Mouse (Mus musculus) kidney, adult 9 months (tissue): ENCODE results near the gene Med13l.

Source experiments
- DNase-seq: peaks from one replicate; pipeline ENCODE4 v3.0.0; 2022

The Med13l gene

GRCm38 (mm10) chr5:118558841-118559240 lies 1.6 kb upstream of the Med13l start:
- no peak for DNase-seq

GRCm38 (mm10) chr5:118559584-118560384 lies 695 bp upstream of the Med13l start:
- DNase-seq, result peak; percentile 70

- DNase-seq, result peak; percentile 33
Observed at GRCm38 (mm10) chr5:118561086-118561987, 858 bp downstream of the Med13l start.

- no peak for DNase-seq
Observed at GRCm38 (mm10) chr5:118562206-118562605, 1.7 kb downstream of the Med13l start.

GRCm38 (mm10) chr5:118563590-118563989 lies 3.1 kb downstream of the Med13l start:
- DNase-seq, result no peak

DNA sequence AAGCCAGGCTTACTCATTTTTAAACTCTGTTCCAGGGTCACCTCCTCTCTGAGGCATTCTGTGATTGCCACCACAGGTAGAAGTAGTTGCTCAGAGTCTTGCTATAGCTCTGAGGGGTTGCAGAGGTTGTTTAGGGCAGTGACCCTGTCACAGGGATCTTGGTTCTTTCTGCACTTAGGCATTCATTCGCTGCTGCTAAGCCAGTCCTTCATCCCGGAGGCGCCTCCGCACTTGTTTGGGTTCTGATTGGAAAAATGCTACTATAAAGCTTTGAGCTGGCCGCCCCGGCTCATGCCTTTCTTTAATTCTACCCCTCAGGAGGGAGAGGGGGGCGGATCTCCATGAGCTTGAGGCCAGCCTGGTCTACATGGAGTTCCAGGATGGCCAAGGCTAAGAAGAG lies 6.9 kb downstream of the Med13l start:
- no peak for DNase-seq

DNA sequence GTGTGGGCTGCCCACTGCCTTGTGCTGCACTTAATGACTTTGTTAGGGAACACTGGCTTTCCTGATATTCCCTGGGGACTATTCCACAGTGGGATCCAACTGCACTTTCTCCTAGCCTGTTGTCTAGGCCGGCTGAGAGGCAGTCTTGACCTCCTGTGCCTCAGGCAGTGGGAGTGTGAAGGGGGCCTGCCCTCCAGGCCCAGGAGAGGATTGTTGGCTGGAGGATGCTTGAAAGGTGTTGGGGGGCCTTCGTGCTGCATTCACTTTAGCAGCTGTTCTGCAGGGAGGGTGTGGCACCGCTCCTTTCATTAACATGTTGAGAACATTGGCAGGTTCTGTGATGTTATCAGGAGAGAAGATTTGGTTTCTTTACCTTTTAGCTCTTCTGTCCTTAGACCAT lies 8.5 kb downstream of the Med13l start:
- no peak for DNase-seq

DNA sequence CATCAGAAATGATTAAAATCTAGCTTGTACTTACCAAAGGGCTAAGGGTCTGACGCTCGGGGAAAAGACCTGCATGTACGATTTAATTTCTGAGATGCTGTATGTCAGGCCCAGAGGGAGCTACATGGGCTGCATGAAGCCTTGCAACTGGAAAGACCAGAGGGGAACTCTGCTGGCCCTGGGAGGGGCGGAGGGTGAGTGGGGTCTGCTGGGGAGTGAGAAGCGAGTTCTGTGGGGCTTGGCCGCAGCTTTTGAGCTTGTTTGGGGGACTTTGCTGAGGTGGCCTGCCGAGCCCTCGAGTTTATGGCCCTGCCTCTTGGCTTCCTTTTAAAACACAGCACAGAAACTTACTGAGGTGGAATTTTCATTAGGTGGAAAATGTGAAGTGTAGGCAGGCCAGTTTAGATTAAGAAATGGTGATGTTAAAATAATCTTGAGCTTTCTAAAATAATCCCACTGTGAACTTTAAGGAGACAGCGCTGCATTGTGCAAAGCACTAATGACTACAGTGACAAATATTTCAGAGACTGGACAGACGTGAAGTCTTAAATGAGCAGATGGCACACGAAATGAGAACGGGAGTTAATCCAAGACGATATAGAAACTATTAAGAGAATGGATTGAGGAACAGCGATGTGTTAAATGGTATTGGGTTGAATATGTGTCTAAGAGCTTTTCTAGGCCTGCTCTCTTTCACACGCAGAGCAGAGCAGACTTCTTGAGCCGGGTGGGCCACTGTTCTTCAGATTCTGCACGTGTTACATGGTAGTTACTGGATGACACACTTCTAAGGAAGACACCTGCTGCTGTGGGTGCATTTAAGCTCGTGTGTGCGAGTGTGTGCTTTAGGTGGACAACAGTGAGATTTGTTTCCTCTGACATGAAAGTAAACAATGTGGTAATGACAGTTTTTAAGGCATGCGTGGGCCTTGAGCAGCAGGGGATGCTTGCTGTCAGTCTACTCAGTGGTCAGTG lies 9.4 kb downstream of the Med13l start:
- no peak for DNase-seq

DNA sequence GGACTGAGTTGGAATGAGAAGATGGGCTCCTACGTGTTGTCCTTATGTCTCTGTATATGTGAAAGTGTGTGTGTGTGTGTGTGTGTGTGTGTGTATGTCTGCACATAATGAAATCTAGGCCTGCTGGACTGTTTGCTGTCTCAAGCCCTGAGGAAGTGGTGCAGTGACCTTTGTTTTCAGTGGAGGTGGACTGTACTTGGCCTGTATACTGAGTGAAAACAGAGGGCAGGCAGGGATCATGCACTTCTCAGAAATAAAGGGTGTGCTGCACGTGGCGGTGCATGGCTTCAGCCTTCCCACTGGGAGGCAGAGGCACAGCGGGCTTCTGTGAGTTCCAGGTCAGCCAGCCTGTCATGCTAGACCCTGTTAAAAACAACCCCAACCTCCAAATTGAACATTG lies 11.0 kb downstream of the Med13l start:
- DNase-seq, result peak; percentile 69

DNA sequence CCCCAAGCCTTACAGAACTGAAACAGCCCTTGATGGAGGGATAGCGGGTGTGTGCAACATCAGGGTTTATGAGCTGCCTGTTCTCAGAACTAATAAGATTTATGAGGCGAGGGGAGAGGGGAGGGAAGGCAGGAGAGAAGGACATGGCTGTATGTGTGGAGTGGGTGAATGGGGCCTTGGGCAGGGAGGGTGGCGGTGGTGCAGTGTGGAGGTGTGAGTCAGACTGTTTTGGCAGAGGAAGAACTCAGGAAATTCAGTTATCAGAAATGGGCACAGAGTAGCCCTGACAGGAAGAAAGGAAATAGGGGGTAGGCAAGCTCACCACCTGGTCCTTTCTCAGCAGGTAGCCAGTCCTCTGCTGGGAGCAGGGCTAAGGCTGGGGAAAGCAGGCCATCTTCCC lies 13.8 kb downstream of the Med13l start:
- no peak for DNase-seq

DNA sequence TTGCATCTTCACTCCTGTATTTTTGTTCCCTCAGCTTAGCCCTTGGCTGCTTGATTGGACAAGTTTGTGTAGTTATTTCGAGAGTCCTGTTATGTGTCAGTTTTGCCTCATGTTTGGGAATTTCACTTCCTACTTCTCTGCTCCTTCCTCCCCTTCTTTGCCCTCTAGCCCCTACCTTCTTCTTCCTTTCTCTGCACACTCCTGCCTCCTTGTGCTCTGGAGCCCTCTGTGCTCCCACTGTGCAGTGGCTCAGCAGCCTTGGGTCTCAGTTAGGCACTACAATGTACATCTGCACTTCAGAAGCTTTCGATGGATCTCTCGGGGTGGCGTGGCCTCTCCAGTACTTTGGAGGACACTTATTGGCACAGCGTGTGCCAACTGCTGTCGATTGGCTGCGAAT lies 14.5 kb downstream of the Med13l start:
- DNase-seq, result no peak

- no peak for DNase-seq
Observed at GRCm38 (mm10) chr5:118575909-118576308, 15.4 kb downstream of the Med13l start.

GRCm38 (mm10) chr5:118576731-118577130 lies 16.3 kb downstream of the Med13l start:
- DNase-seq, result no peak

DNA sequence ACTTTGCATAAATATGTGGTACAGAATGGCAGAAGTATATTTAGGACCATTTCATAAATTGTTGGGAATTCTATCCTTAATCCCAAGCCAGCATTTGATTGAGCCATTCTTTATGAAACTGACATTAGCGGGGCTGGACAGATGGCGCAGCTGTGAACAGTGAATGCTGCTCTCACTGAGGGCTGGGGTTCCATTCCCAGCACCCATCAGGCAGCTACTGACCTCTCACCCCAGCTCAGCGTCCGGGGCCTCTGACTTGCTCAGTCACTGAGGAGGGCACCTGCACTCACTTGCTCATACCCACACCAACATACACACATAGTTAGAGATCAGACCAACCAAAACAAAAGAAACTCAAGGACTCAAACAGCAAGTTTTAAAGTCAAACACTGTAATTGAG lies 24.9 kb downstream of the Med13l start:
- no peak for DNase-seq

- DNase-seq, result peak; percentile 31
Observed at GRCm38 (mm10) chr5:118586560-118586959, 26.1 kb downstream of the Med13l start.

- DNase-seq, result no peak
Observed at GRCm38 (mm10) chr5:118588381-118588925, 28.0 kb downstream of the Med13l start.

DNA sequence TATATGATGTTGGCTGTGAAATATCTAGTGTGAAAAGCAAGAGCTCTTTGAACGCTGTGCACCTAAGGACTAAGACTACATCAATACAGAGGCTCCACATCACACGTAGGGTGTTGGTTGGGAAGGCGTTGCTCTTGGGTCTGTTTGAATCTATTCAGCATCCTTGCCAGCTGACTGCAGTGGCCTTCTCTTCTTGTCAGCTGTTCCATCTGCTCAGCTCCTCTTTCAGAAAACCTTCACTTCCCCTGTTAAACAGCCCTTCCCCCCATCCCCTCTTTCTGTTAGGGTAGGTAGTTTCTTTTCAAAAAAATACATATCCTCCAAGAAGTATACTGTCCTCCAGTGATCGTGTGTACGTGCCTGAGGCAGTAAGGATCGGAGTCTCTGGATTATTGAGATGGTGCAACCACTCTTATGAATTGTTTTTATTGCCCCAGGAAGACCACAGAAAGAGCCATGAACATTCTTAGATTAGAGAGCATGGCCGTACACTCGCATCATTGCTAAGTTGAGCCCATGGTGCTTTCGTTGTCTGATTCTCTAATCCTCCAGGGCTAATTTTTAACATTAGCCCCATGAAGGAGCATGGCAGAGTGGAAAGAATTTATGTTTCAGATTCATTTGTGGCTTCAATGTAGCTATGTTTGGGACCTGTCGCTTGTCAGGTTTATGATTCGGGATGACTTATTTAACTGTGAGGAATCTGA lies 28.9 kb downstream of the Med13l start:
- no peak for DNase-seq

GRCm38 (mm10) chr5:118590868-118591267 lies 30.4 kb downstream of the Med13l start:
- DNase-seq, result no peak

DNA sequence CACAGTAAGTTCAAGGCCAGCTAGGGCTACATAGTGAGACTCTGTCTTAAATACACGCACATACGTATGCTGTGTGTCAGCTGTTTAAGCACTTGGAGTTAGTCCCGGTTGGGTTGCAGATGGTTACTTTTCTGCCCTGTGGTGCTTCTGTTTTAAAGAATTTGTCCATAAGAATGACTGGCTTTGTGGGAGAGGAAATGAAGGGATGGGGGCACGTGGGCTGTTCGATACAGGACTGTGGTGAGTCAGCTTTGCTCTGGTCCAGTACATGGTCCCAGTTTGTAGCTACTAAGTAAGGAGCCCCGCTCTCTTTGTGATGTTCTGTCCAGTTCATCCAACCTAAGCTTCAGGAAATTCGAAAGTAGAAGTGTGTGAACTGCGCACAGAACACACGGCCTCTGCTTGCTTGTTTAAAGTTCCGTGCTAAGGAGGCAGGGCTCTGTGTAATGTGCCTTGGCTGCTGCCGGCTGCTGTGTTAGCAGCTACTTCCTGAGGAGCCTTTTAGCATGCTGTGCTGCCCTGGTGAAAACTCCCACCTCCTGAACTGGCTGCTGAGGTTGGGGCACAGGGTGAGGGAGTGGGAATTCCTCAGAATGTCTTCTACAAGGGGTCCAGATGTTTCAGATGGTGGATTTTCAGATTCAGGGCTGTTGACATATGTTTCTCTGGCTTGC lies 31.5 kb downstream of the Med13l start:
- DNase-seq, result no peak

GRCm38 (mm10) chr5:118594470-118595236 lies 34.2 kb downstream of the Med13l start:
- peak; percentile 74 for DNase-seq
